In genomic region chr16:36989999-36990625, GRCm38 (mm10) we compare ENCODE assay signal across 11 mouse cellular contexts. TPM values are rescaled to one million over a fixed set of nuclear protein-coding genes. Genes with fewer than 3 reads are reported as not detected.
DNase-seq lines count a peak whose midpoint lies in the region; ATAC-seq lines count a peak whose summit lies in the region.
"Had no signal": no experiment of that assay in that cellular context is flagged by ENCODE, and none has a peak within 500 bp of the region (broad histone marks: within the 10 kb centered on the region; RNA-seq: fewer than 3 reads in every experiment).

Gene Fbxo40, minus strand, starts transcription at chr16:36990467.

- H3K27ac ChIP-seq in embryonic facial prominence, embryonic 14.5 days (replicated peaks; ENCODE audit: low read depth, low read length), result no peak within 1 kb of the TSS
- no peak within 1 kb of the TSS for H3K27ac ChIP-seq in limb, embryonic 11.5 days (replicated peaks; ENCODE audit: low read depth, low read length)
- H3K27ac ChIP-seq: neural tube, embryonic 13.5 days had no signal

- no peak within 1 kb of the TSS for H3K4me3 ChIP-seq in embryonic facial prominence, embryonic 14.5 days (ENCODE audit: low read depth, low read length)
- no peak within 1 kb of the TSS for H3K4me3 ChIP-seq in limb, embryonic 11.5 days (ENCODE audit: low read depth, low read length)
- H3K4me3 ChIP-seq: neural tube, embryonic 13.5 days had no signal

- 60% methylated on average over 18 of the region's 18 CpGs for WGBS in embryonic facial prominence, embryonic 14.5 days
- WGBS in limb, embryonic 11.5 days, result 57% methylated on average over 18 of the region's 18 CpGs

- peak; percentile 19 for DNase-seq in embryonic facial prominence, embryonic 14.5 days (ENCODE audit: low spot score)
- no peak for DNase-seq in gastrocnemius, postnatal 36 days
- DNase-seq in heart, postnatal 36 days, result peak in 1 of 2 experiments; percentile 49
- DNase-seq in limb, embryonic 11.5 days (ENCODE audit: low spot score), result peak; percentile 32
- no peak for DNase-seq in cerebellum, postnatal 36 days
- no peak for DNase-seq in right cerebral cortex, adult 18-20 months
- no peak for DNase-seq in adrenal gland, postnatal 10 days
- DNase-seq: adrenal gland, postnatal 25 days had no signal

- H3K4me2 ChIP-seq in embryonic facial prominence, embryonic 14.5 days (ENCODE audit: low read depth, low read length), result peak within 1 kb of the TSS; percentile 34
- no peak within 1 kb of the TSS for H3K4me2 ChIP-seq in limb, embryonic 11.5 days (ENCODE audit: low read depth, severe bottlenecking)
- H3K4me2 ChIP-seq: neural tube, embryonic 13.5 days had no signal

- H3K4me1 ChIP-seq in embryonic facial prominence, embryonic 14.5 days (ENCODE audit: control insufficient read depth, insufficient read depth, low read length), result peaks cover 6% of the 10 kb centered on the region
- H3K4me1 ChIP-seq in limb, embryonic 11.5 days (ENCODE audit: control insufficient read depth, insufficient read depth, low read length), result no peaks in the 10 kb centered on the region
- H3K4me1 ChIP-seq: neural tube, embryonic 13.5 days had no signal

- H3K27me3 ChIP-seq in embryonic facial prominence, embryonic 14.5 days (replicated peaks; ENCODE audit: control insufficient read depth, insufficient read depth, low read length), result no peaks in the 10 kb centered on the region
- no peaks in the 10 kb centered on the region for H3K27me3 ChIP-seq in limb, embryonic 11.5 days (ENCODE audit: control insufficient read depth, insufficient read depth, low read length)
- H3K27me3 ChIP-seq: neural tube, embryonic 13.5 days had no signal

- ATAC-seq in embryonic facial prominence, embryonic 14.5 days (ENCODE audit: low read depth), result 0 out of 2 replicates have a peak, but pooled peaks have one; percentile 16
- ATAC-seq in limb, embryonic 11.5 days (ENCODE audit: insufficient number of reproducible peaks, low FRiP score, low TSS enrichment, low read depth), result peak; percentile 6; the same call in 1 of the 2 replicates
- ATAC-seq: lung, postnatal 0 days had no signal

- no peaks in the 10 kb centered on the region for H3K36me3 ChIP-seq in embryonic facial prominence, embryonic 14.5 days (ENCODE audit: control insufficient read depth, insufficient read depth, low read length)
- no peaks in the 10 kb centered on the region for H3K36me3 ChIP-seq in limb, embryonic 11.5 days (ENCODE audit: control insufficient read depth, insufficient read depth, low read length)
- H3K36me3 ChIP-seq: neural tube, embryonic 13.5 days had no signal

- no peak within 1 kb of the TSS for H3K9ac ChIP-seq in embryonic facial prominence, embryonic 14.5 days (ENCODE audit: low read depth, low read length)
- H3K9ac ChIP-seq in limb, embryonic 11.5 days (ENCODE audit: low read length), result no peak within 1 kb of the TSS
- H3K9ac ChIP-seq: neural tube, embryonic 13.5 days had no signal

- intact Hi-C loops in gastrocnemius, postnatal 36 days (cut with DNase I), result loop anchor here (1.0 kb wide), 1 partner anchor 45 kb away; no protein-coding TSS in a partner anchor
- intact Hi-C loops in heart, postnatal 36 days (cut with DNase I), result loop anchor here (1.0 kb wide), 1 partner anchor 48 kb away; no protein-coding TSS in a partner anchor

- no peaks in the 10 kb centered on the region for H3K9me3 ChIP-seq in embryonic facial prominence, embryonic 14.5 days (ENCODE audit: control insufficient read depth, low read length)
- no peaks in the 10 kb centered on the region for H3K9me3 ChIP-seq in limb, embryonic 11.5 days (ENCODE audit: control insufficient read depth, low read length)
- H3K9me3 ChIP-seq: neural tube, embryonic 13.5 days had no signal

RNA-seq across cellular contexts. Expression of gene Fbxo40, which starts in this region (rescaled TPM):
- 0.84 and 0.86 TPM in 2 replicates for polyA plus RNA-seq in embryonic facial prominence, embryonic 14.5 days (2014; fragmentation: Nextera tagmentation; extraction: Ambion mirVana)
- 100 to 1,000 TPM; 251 to 300 TPM for total RNA-seq in gastrocnemius, postnatal 36 days (2021)
- 100 to 1,000 TPM; 159 to 206 TPM for total RNA-seq in heart, postnatal 36 days (2021)
- 0.05 and 0.92 TPM in 2 replicates for polyA plus RNA-seq in limb, embryonic 11.5 days (2014; fragmentation: Nextera tagmentation; extraction: Ambion mirVana)
- 1 to 10 TPM; 1.8 to 4.4 TPM for total RNA-seq in adrenal gland, postnatal 10 days (2021)
- total RNA-seq: layer of hippocampus, postnatal 25 days had no signal

Comparison
In these comparisons a context has a peak if more than half of its experiments do, and no peak if none do; other contexts are left out.
1. RNA of gene Fbxo40 (total RNA-seq): 251 to 300 TPM in gastrocnemius, postnatal 36 days and 159 to 206 TPM in heart, postnatal 36 days; 1.8 to 4.4 TPM in adrenal gland, postnatal 10 days; every median in the first group is over 10 times any median in the second.
2. Peak in DNase-seq, ATAC-seq and H3K4me2 ChIP-seq in embryonic facial prominence, embryonic 14.5 days; RNA of the gene not detected or under 1 TPM.
3. Peak in DNase-seq and ATAC-seq in limb, embryonic 11.5 days; RNA of the gene not detected or under 1 TPM.